Mouse (Mus musculus) spleen, adult 2 months (tissue): ENCODE data around the gene Cd3e. TPM values are rescaled to one million over a fixed set of nuclear protein-coding genes. Genes with fewer than 3 reads are reported as not detected.

Experiments
- DNase-seq, 2 experiments: peaks; one replicate each; pipeline versions ENCODE4 v3.0.0 to v3.0.0-alpha.2; 2012 to 2021; ENCODE audit warnings: low spot score in 2 of 2, low read depth in 1 of 2
- H3K27ac ChIP-seq: fragments of 200-500 bp; 2 replicates; pipeline ENCODE4 v1.5.1; 2012; ENCODE audit warnings: low read length, inconsistent platforms; ENCODE audit not compliant: insufficient read depth
- H3K27me3 ChIP-seq: fragments of 200-500 bp; 2 replicates; pipeline ENCODE4 v1.6.1; 2012; ENCODE audit warnings: mild to moderate bottlenecking, moderate library complexity, low read length, inconsistent platforms; ENCODE audit not compliant: control insufficient read depth, insufficient read depth
- H3K36me3 ChIP-seq: fragments of 200-500 bp; 2 replicates; pipeline ENCODE4 v1.6.1; 2012; ENCODE audit warnings: mild to moderate bottlenecking, low read length, inconsistent platforms; ENCODE audit not compliant: control insufficient read depth, insufficient read depth
- H3K4me1 ChIP-seq: fragments of 200-500 bp; 2 replicates; pipeline ENCODE4 v1.6.1; 2011; ENCODE audit warnings: inconsistent platforms; ENCODE audit not compliant: control insufficient read depth, insufficient read depth, insufficient read length
- H3K4me3 ChIP-seq: fragments of 200-500 bp; 2 replicates; pipeline ENCODE4 v1.5.1; 2011; ENCODE audit warnings: mild to moderate bottlenecking, inconsistent platforms; ENCODE audit not compliant: insufficient read depth, insufficient read length; ENCODE audit errors: extremely low read depth
- CTCF ChIP-seq: fragments of 200-500 bp; IDR thresholded peaks from 2 replicates; pipeline ENCODE4 v1.5.1; 2011; ENCODE audit warnings: mild to moderate bottlenecking, inconsistent platforms; ENCODE audit not compliant: insufficient read depth, insufficient read length, insufficient replicate concordance; ENCODE audit errors: extremely low read depth
- POLR2A ChIP-seq: fragments of 200-500 bp; IDR thresholded peaks from 2 replicates; pipeline ENCODE4 v1.6.1; 2011; ENCODE audit warnings: low read depth, low read length, inconsistent platforms
- WGBS: fragments of 180-500 bp; shearing (Covaris S2); methylation state at CpG from one replicate; pipeline ENCODE4 v1.1.7; 2018; 5-methylcytosine and 5-hydroxymethylcytosine counted together
- polyA plus RNA-seq: library from polyadenylated mRNA; depleted of rRNA; stranded (reverse); fragments of >200 nt; gene quantifications from 2 replicates; pipeline ENCODE4 v1.2.3, GENCODE M21; 2012

The Cd3e gene
- polyA plus RNA-seq, 1 experiment, result 44.8 TPM

DNA sequence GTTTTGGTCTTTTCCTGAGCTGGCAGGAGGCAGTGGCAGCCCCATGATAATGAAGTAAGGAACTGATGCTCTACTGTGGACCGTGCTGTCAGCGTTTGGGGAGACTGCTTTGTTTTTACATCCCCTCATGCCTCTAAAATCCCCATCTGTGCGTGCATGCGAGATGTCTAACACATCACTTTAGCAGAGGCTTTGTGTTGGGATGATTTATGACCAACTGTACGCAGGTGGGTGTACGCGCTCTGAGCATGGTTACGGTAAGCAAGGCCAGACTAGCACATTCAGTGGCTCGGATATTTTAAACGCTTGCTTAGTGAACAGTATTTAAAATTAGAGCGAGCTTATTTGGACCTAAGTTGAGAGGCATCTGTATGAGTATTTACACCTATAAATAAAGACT lies 8.6 kb upstream of the Cd3e start:
- Histone ChIP-seq H3K4me1 (no peaks in the 10 kb centered on the region), H3K27ac (no peak overlapping the region), H3K36me3 (no peaks in the 10 kb centered on the region), H3K4me3 (no peak overlapping the region), H3K27me3 (no peaks in the 10 kb centered on the region)
- TF ChIP-seq POLR2A (no peak), CTCF (no peak)
- DNase-seq, result no peak
- WGBS, result 75% methylated on average over 11 of the region's 11 CpGs

DNA sequence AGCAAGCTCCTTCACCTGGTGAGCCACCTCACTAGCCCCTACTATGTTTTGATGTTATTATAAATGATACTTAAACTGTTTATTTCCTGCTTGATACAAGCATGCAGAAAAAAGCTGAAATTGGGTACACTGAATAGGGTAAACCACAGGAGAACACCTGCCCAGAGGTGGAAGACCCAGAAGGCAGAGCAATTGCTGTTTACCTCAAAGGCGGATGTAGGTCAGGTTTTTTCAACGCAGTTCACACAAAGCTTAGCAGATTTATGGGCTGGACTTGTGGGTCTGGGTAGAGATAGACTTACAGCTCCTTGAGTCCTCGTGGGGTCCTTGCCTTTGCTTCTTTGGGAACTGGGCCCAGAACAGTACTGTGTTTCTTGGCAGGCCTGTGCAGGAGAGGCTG lies 6.4 kb upstream of the Cd3e start:
- Histone ChIP-seq H3K27me3 (no peaks in the 10 kb centered on the region), H3K4me3 (no peak overlapping the region), H3K27ac (no peak overlapping the region), H3K36me3 (no peaks in the 10 kb centered on the region), H3K4me1 (no peaks in the 10 kb centered on the region)
- TF ChIP-seq POLR2A (no peak), CTCF (no peak)
- 49% methylated on average over 3 of the region's 3 CpGs for WGBS
- no peak for DNase-seq

DNA sequence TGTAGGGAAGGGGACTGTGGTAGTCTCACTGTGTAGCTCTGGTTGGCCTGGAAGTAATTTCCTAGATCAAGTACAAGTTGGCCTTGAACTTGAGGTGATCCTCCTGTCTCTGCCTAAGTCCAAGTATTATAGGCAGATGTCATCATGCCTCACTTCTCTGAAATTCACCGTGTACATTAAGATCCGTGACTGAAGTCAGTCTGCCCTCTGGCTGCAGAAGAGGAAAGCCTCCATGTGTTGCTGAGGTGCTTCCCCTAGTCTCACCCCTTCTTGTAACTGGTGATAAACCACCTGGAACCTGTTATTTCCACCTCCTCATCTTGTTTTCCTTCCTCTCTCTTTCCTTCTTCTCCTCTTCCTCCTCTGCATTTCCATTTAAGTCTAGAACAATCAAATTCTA lies 5.5 kb upstream of the Cd3e start:
- Histone ChIP-seq H3K4me1 (no peaks in the 10 kb centered on the region), H3K4me3 (no peak overlapping the region), H3K27ac (no peak overlapping the region), H3K27me3 (no peaks in the 10 kb centered on the region), H3K36me3 (no peaks in the 10 kb centered on the region)
- no peak for DNase-seq
- TF ChIP-seq POLR2A (no peak), CTCF (no peak)
- WGBS, result 11% methylated on average over 2 of the region's 2 CpGs

DNA sequence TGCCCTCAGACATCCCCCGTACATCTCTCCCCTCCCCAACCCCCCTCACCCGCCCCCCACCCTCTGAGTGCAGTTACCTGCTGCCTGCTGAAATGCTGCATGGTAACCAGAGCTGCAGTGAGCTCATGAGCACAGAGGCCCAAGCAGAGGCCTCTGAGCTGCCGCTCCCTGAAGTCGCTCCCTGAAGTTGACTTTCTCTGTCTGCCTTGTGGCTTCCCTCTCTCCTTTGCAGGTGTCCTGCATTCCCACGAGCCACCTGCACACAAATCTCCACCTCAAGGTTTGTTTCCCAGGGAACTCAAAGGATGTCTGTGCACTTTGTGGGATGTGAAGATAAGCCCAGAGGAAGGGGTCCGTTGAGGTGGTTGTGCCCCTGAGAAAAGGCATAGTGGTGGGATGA lies 1.9 kb upstream of the Cd3e start:
- no peak for TF ChIP-seq CTCF
- no peak for TF ChIP-seq POLR2A
- Histone ChIP-seq H3K36me3 (no peaks in the 10 kb centered on the region), H3K4me3 (no peak overlapping the region), H3K4me1 (no peaks in the 10 kb centered on the region), H3K27ac (no peak overlapping the region), H3K27me3 (no peaks in the 10 kb centered on the region)
- no peak for DNase-seq
- WGBS, result 51% methylated on average over 6 of the region's 6 CpGs

DNA sequence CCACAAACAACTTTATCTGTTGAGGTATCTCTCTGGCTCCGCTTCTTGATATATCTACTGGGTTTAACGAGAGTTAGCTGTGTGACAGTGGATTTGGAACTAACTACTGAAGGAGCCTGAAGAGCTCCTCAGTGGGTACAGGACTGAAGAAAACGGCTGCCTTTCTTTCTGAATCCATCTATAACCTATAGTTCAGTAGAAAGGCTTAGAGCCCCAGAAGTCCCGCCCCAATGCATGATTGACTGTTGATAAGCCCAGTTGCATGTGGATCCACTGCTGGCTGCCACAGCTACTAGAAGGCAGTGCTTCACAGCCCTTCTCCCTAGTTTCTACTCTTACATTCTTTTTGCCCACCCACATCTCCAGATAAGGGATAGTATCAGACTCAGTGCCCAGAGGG lies 1.0 kb upstream of the Cd3e start:
- Histone ChIP-seq H3K4me3 (no peak overlapping the region), H3K27ac (0 out of 2 replicates have a peak overlapping the region, but pooled peaks have one; percentile 15), H3K4me1 (no peaks in the 10 kb centered on the region), H3K36me3 (no peaks in the 10 kb centered on the region), H3K27me3 (no peaks in the 10 kb centered on the region)
- no peak for TF ChIP-seq CTCF
- TF ChIP-seq POLR2A, result no peak
- 49% methylated on average over 4 of the region's 4 CpGs for WGBS
- DNase-seq, result peak in 1 of 2 experiments; percentile 35

DNA sequence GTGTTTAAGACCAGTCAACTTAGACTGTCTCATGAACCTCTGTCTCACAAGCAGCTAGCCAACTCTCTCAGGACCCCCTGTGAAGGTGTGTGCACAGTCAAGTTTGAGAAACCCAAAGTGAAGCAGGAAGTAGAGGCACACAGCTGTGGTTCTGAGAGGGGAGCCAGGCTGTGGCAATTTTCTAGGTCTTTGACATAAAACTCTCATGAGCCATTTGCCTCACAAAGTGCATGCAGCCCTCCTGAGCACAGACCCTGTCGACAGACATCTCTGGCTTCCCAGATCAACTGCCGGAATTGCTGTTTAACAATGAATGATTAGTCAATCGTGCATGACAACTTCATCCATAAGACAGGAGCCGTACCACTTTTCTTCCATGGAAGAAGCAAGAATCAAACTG lies 1.1 kb downstream of the Cd3e start:
- Histone ChIP-seq H3K27ac (peak overlapping the region; percentile 88), H3K27me3 (no peaks in the 10 kb centered on the region), H3K4me3 (peak overlapping the region; percentile 63), H3K4me1 (no peaks in the 10 kb centered on the region), H3K36me3 (no peaks in the 10 kb centered on the region)
- TF ChIP-seq CTCF (no peak), POLR2A (no peak; the same call in 1 of the 2 replicates)
- WGBS, result 66% methylated on average over 4 of the region's 4 CpGs
- no peak for DNase-seq

DNA sequence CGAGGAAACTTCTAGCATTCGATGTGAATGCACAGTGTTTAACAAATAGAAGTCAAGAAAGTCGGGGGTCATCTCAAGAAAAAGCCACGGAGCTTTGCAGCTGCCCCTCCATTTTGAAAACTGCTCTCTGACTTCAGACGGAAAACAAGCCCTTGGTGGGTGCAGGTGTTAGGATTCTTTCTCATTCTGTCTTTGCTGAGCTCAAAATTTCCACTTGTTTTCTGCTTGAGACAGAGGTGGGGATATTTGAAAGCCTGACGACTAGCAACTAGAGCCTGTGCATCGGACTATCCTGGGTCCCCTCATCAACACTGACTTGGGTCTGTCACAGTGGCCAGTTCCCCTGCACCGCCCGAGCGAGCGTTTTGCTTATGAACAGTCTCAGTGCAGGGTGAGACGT lies 2.0 kb downstream of the Cd3e start:
- DNase-seq, result no peak
- TF ChIP-seq CTCF, result no peak
- H3K27ac ChIP-seq, result no peak overlapping the region
- H3K27me3 ChIP-seq, result no peaks in the 10 kb centered on the region
- 65% methylated on average over 12 of the region's 12 CpGs for WGBS
- no peak overlapping the region; the same call in 1 of the 2 replicates for H3K4me3 ChIP-seq
- no peaks in the 10 kb centered on the region for H3K36me3 ChIP-seq
- no peaks in the 10 kb centered on the region for H3K4me1 ChIP-seq
